Mouse (Mus musculus) right cerebral cortex, postnatal 4 days (tissue): ENCODE measurements around the gene Fn3krp.

Source experiments
- DNase-seq: peaks from one replicate; pipeline ENCODE4 v3.0.0-alpha.2; 2022

Gene Fn3krp

GRCm38 (mm10) chr11:121420830-121421552 is at the start of gene Fn3krp:
Gene Fn3krp, plus strand, starts transcription at chr11:121421401.
- DNase-seq, result peak; percentile 95

DNA sequence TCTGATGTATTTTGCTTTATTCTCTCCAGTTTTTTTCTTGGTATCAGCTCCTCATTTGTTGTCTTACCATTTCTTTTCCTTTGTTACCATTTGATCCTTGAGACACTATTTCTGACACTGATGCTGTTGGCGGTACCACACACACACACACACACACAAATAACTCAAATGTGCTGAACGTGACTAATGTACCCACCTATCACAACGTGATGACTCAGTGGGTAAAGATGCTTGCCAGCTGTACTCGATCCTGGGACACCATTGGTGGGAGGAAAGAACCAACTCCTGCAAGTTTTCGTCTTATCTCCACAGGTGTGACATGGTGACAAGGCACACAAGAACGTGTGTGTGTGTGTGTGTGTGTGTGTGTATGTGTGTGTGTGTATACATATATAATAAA is 47.9 kb upstream of the Fn3krp start:
- DNase-seq, result no peak

DNA sequence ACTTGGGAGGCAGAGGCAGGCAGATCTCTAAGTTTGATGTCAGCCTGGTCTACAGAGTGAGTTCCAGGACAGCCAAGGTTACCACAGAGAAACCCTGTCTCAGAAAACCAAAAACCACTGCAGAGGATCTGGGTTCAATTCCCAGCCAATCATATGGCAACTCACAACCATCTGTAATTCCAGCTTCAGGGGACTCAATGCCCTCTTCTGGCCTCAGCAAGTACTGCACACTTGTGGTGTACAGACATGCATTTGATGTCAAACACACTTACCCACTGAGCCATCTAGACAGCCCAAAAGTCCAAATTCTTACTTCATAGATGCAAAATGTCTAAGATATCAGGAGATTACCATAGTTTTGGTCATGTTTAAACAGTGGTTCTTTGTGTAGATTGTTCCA is 42.6 kb upstream of the Fn3krp start:
- no peak for DNase-seq

DNA sequence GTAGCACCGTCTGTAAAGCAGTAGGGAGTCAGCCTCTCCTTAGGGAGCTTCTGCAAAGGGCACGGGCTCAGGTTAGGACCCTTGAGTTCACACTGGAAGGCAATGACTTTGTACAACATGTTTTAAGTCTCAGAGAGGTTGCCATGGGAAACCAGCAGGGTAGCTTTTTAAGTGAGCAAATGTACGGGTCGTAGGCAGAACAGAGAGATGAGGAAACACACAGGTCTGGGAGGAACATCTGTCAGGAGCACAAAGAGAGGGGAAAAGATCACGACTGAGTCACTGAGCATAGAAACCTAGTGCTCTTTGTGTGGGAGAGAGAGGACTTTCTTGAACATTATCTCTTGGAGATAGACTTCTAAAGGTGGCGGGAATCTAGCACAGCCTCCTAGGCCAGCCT is 40.9 kb upstream of the Fn3krp start:
- DNase-seq, result no peak

DNA sequence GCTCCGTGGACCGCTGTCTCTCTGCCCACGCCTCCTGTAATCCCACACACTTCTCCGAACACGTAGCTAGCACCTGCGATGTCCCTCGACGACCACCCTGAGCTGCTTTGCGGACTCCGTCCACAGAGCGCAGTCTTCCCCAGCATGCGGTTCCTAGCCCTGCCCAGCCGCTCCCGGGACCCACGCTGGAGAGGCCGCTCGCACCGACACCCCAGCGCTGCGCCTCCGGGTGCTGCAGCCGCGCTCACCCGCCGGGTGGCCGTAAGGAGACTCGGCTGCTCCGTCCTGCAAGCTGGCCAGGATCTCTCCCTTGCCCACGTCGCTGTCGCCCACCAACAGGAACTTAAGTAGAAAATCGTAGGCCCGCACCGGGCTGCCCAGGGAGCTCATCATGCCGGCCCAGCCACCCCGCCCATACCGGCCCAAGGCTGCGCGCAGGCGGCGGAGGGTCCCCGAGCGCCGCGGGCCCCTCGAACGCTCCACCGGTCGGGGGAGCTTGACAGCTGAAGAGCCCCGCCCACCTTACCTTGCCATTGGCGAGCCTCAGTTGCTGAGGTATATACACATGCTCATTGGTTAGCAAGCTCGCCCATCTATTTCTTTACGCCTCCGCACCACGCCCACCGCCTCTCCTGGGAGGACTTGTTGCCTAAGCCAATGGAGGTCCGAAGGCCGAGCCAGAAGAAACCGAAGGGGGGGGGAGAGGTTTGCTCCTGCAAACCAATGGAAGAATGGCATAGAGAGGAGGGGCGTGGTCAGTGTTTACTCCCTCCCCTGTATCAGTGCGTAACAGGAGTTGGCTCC is 33.2 kb upstream of the Fn3krp start, which contains the start of gene Rab40b:
Gene Rab40b, minus strand, starts transcription at position 502 of the 804 bp plus-strand sequence.
- DNase-seq, result peak; percentile 86

DNA sequence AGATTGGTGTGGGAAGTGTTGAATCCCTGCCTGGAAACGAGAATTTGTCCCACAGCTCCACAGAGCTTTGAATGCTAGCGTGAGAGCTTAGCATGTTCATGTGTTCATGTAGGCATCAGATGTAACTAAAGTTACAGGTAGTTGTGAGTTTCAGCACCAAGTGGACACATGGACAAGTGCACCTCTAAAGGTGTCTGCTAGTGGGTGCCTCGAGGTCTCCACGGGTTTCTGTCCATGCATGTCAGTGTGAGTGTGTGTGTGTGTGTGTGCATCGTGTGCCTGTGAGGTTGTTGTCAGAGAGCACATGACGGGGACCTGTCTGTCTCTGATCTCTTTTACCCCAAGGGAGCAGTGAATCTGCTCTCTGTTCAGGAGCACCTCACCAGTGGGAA is 32.7 kb upstream of the Fn3krp start:
- DNase-seq, result no peak

GRCm38 (mm10) chr11:121390793-121391192 is 30.4 kb upstream of the Fn3krp start:
- DNase-seq, result no peak

- DNase-seq, result no peak
Observed at GRCm38 (mm10) chr11:121392405-121392804, 28.8 kb upstream of the Fn3krp start.

GRCm38 (mm10) chr11:121407366-121408155 is 13.6 kb upstream of the Fn3krp start:
- no peak for DNase-seq

DNA sequence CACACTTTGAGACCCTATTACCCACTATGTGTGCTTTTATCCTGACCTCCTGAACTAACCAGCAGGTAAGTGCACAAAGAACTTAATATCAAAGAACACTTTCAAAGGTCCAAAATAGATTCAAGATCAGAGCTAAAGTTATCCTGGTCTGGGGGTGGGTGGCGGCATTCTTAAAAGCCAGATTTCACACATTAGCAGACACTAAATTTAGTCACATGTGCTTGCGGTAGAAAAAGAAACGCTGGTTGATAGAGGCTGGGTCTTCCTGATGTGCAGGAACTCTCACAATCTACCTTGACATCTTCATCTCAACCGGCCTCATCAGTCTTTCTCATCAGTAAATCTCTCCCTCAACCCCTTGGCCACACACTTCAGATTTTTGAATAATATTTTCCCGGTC is 6.4 kb upstream of the Fn3krp start:
- no peak for DNase-seq

DNA sequence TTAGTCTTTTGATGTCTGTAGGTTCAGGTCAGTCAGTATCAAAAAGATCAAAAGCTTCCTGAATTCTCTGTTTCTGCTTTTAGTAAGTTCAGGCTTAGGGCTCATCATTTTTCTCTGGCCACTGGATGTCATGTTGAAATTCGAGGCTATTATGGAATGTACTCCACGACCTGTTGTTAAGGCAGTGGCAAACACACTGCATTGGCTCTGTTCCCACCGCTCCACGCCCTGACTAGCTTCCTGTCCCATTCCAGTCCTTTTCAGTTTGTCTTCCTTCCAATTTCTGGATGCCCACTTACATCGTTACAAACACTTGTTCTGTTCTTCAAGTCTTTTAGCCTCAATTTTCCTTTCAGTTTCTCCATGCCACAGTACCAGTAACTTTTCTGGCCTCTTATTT is 5.8 kb upstream of the Fn3krp start:
- no peak for DNase-seq

- no peak for DNase-seq
Observed at GRCm38 (mm10) chr11:121417971-121418370, 3.2 kb upstream of the Fn3krp start.

- DNase-seq, result no peak
Observed at GRCm38 (mm10) chr11:121418932-121419331, 2.3 kb upstream of the Fn3krp start.

- DNase-seq, result no peak
Observed at GRCm38 (mm10) chr11:121420379-121420778, 822 bp upstream of the Fn3krp start.

DNA sequence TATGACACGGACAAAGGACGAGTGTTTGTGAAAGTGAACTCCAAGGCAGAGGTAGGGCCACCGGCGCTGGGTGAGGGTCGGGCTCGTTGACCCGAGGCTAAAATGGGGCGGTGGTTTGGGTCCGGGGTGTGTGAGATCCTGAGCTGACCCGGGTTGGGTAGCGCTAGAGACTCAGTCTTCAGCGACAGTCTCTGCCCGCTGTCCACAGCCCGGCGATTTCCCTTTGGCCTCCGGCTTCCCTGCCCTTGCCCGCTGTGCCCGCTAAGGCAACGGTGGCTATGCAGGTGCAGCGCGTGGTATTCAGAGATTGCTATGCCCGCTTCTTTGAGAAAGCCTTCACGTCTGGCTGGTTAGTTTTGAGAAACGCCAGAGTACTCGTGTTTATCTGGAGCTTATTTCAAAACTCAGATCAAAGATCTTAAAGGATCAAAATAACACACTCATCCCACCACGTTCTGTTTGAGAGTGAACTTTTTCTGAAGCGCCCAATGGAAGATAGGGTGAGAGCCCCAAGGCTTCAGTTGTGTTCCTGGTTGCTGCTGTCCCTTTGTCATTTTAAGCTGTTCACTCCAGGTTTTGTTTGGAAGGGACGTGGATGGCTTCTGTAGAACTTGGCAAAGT is 462 bp downstream of the Fn3krp start:
- no peak for DNase-seq

GRCm38 (mm10) chr11:121433397-121433796 is 12.2 kb downstream of the Fn3krp start:
- no peak for DNase-seq

DNA sequence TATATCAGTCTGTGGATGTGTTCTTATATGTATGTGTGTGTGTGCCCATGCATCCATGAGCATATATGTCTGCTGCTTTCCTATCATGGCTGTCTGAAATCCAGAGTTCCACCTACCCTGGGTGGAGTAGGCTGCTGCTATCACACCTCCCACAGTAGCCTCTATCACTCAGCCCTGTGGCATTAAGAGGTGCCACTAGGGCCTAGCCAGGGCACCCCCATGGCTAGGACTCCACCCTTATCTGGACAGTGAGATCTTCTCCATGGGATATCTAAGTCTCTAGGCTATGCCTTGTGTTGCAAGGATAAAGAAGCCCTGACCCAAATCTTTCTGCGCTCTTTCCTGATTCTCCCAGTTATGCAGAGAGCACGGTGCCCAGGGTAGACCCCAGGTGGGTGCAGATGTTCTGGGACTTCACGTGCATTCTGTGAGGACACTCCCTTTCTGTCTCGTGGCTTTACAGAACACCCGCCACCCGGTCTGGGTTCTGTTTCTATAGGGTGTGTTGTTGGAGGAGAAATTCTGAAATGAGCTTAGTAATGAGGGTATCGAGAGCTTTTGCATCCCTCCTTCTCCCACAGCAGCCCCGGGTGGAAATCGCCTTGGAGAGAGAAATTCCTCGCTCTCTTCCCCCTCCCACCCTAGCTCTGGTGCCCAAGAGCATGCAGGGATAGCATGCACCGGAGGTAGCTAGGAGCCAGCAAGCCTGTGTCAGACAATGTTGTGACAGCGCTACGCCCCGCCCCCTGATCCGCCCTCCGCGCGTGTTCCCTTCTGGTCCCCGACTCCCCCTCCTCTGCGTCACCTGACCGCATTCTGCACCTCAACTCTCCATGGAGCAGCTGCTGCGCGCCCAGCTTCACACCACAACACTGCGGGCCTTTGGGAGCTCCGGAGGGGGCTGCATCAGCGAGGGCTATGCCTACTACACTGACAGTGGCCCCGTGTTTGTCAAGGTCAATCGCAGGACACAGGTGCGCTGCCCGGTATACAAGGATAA is 13.3 kb downstream of the Fn3krp start, which contains the start of gene Fn3k:
Gene Fn3k, plus strand, starts transcription at position 758 of the 1,000 bp plus-strand sequence.
- DNase-seq, result peak; percentile 87

- no peak for DNase-seq
Observed at GRCm38 (mm10) chr11:121437236-121437635, 16.0 kb downstream of the Fn3krp start.

- DNase-seq, result no peak
Observed at GRCm38 (mm10) chr11:121439686-121440292, 18.6 kb downstream of the Fn3krp start.

- DNase-seq, result no peak
Observed at GRCm38 (mm10) chr11:121441653-121442052, 20.5 kb downstream of the Fn3krp start.

- DNase-seq, result no peak
Observed at GRCm38 (mm10) chr11:121442076-121442475, 20.9 kb downstream of the Fn3krp start.
